Mouse (Mus musculus) limb, embryonic 15.5 days (tissue): ENCODE measurements around the gene Rdh16. TPM values are rescaled to one million over a fixed set of nuclear protein-coding genes. Genes with fewer than 3 reads are reported as not detected.
A peak's percentile ranks its signal among the peaks of the same experiment; 100 is the strongest.
"Not testable (repeated sequence)": the region's sequence is repeated elsewhere in the genome, so short reads cannot be mapped to it uniquely, and the experiment has no call there.

Experiments
- ATAC-seq: fragments of 200-750 bp; cut with Nextera tagmentation; 2 replicates; pipeline ENCODE4 v1.8.0; 2017; ENCODE audit warnings: low read depth, moderate TSS enrichment; ENCODE audit not compliant: insufficient number of reproducible peaks, low FRiP score, low TSS enrichment
- H3K27ac ChIP-seq: fragments of 300-500 bp; sonication (generic); 2 replicates; pipeline ENCODE4 v1.5.1; 2015; ENCODE audit warnings: moderate library complexity, mild to moderate bottlenecking, inconsistent platforms
- H3K27me3 ChIP-seq: fragments of 300-500 bp; sonication (generic); 2 replicates; pipeline ENCODE4 v1.6.1; 2015; ENCODE audit warnings: inconsistent platforms
- H3K36me3 ChIP-seq: fragments of 300-500 bp; sonication (generic); 2 replicates; pipeline ENCODE4 v1.6.1; 2015; ENCODE audit warnings: inconsistent platforms
- H3K4me1 ChIP-seq: fragments of 300-500 bp; sonication (generic); 2 replicates; pipeline ENCODE4 v1.6.1; 2015; ENCODE audit warnings: inconsistent platforms
- H3K4me2 ChIP-seq: fragments of 300-500 bp; sonication (generic); 2 replicates; pipeline ENCODE4 v1.6.1; 2015; ENCODE audit warnings: mild to moderate bottlenecking, inconsistent platforms
- H3K4me3 ChIP-seq: fragments of 300-500 bp; sonication (generic); 2 replicates; pipeline ENCODE4 v1.5.1; 2015; ENCODE audit warnings: mild to moderate bottlenecking, inconsistent platforms
- H3K9ac ChIP-seq: fragments of 300-500 bp; sonication (generic); 2 replicates; pipeline ENCODE4 v1.6.1; 2015; ENCODE audit warnings: inconsistent platforms
- H3K9me3 ChIP-seq: fragments of 300-500 bp; sonication (generic); 2 replicates; pipeline ENCODE4 v1.6.1; 2016; ENCODE audit warnings: inconsistent platforms
- WGBS: fragments of 180-500 bp; shearing (Covaris S2); methylation state at CpG from one replicate; pipeline ENCODE4 v1.1.7; 2015; 5-methylcytosine and 5-hydroxymethylcytosine counted together
- polyA plus RNA-seq: library from polyadenylated mRNA; unstranded; fragments of >200 nt; fragmentation: Nextera tagmentation; extraction: Ambion mirVana; gene quantifications from 2 replicates; pipeline ENCODE4 v1.2.1, GENCODE M21; 2015

Rdh16 gene
- 0.04 TPM in 1 of 2 replicates, not detected in the other for polyA plus RNA-seq

DNA sequence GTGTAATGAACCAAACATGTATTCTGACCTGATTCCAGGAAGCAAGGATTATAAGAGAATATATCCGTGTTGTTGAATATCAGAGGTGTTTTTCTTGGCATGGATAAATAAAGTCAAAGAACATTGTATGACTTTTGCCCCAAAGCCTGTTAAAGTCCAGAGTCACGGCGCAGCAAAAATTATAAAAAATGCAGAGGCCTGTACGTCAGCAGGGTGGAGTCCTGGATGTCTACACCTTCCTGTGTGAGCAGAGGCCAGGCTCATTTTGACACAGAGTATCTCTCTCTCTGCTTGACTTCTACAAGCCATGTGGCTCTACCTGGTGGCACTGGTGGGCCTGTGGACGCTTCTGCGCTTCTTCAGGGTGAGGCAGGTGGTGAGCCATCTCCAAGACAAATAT is at the start of gene Rdh16:
Gene Rdh16 (plus strand): TSS at position 262 of the 400 bp plus-strand sequence.
- no peaks in the 10 kb centered on the region for H3K4me1 ChIP-seq
- H3K36me3 ChIP-seq, result no peaks in the 10 kb centered on the region
- no peak within 1 kb of the TSS for H3K4me3 ChIP-seq
- no peak within 1 kb of the TSS for H3K4me2 ChIP-seq
- no peaks in the 10 kb centered on the region for H3K9me3 ChIP-seq
- no peaks in the 10 kb centered on the region for H3K27me3 ChIP-seq
- 83% methylated on average over 6 of the region's 6 CpGs for WGBS
- H3K27ac ChIP-seq, result no peak within 1 kb of the TSS
- H3K9ac ChIP-seq, result no peak within 1 kb of the TSS
- no peak for ATAC-seq

- Histone ChIP-seq H3K4me1 (peaks cover 11% of the 10 kb centered on the region; the same call in 1 of the 2 replicates), H3K9me3 (no peaks in the 10 kb centered on the region), H3K36me3 (peaks cover 14% of the 10 kb centered on the region), H3K9ac (no peak within 1 kb of the TSS), H3K4me3 (no peak within 1 kb of the TSS), H3K27ac (no peak within 1 kb of the TSS), H3K27me3 (no peaks in the 10 kb centered on the region), H3K4me2 (0 out of 2 replicates have a peak within 1 kb of the TSS, but pooled peaks have one; percentile 25)
- ATAC-seq, result no peak
- WGBS, result 42% methylated on average over 8 of the region's 8 CpGs
Measured at GRCm38 (mm10) chr10:127751548-127751947, 49.4 kb upstream of the Rdh16 start, which contains the start of gene Gpr182. Gpr182 (minus strand) TSS chr10:127751732.

DNA sequence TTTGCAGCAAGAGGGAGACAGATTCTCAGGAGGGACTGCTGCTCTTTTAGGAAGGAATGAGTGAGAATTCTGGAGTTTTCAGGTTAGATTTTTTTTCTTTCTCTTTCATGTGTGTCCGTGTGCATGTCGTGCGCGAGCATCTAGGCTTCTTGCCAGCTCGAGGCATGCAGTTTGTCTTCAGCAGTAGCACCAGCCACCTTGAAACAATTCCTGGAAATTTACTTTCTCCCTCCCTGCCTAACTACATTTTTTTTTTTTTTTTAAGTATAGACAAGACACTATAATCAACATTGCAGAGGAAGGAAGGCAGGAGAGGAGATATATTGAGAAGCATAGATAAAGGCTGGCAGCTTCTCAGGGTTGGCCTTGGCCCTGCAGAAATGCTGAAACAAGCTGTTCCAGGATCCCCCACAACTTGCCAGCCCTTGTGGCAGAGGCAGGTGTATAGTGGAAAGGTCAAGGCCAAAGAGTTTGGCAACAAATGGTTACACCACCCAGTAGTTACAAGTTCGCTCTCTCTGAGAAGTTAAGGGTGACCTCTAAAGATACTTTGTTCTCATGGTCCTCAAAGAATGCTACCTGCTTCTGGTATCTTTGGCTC is 46.3 kb upstream of the Rdh16 start:
- WGBS, result 61% methylated on average over 6 of the region's 6 CpGs
- Histone ChIP-seq H3K9me3 (no peaks in the 10 kb centered on the region), H3K27ac (no peak overlapping the region), H3K4me3 (no peak overlapping the region), H3K4me1 (peaks cover 5% of the 10 kb centered on the region; the same call in 1 of the 2 replicates), H3K4me2 (no peak overlapping the region), H3K27me3 (no peaks in the 10 kb centered on the region), H3K36me3 (no peaks in the 10 kb centered on the region), H3K9ac (no peak overlapping the region)
- ATAC-seq, result no peak

GRCm38 (mm10) chr10:127755246-127755645 is 45.7 kb upstream of the Rdh16 start:
- no peak overlapping the region for H3K4me2 ChIP-seq
- H3K4me3 ChIP-seq, result no peak overlapping the region
- H3K9me3 ChIP-seq, result no peaks in the 10 kb centered on the region
- H3K36me3 ChIP-seq, result no peaks in the 10 kb centered on the region
- WGBS, result 68% methylated on average over 3 of the region's 3 CpGs
- no peak overlapping the region for H3K9ac ChIP-seq
- no peak for ATAC-seq
- H3K27me3 ChIP-seq, result no peaks in the 10 kb centered on the region
- H3K4me1 ChIP-seq, result peaks cover 5% of the 10 kb centered on the region; the same call in 1 of the 2 replicates
- no peak overlapping the region for H3K27ac ChIP-seq

DNA sequence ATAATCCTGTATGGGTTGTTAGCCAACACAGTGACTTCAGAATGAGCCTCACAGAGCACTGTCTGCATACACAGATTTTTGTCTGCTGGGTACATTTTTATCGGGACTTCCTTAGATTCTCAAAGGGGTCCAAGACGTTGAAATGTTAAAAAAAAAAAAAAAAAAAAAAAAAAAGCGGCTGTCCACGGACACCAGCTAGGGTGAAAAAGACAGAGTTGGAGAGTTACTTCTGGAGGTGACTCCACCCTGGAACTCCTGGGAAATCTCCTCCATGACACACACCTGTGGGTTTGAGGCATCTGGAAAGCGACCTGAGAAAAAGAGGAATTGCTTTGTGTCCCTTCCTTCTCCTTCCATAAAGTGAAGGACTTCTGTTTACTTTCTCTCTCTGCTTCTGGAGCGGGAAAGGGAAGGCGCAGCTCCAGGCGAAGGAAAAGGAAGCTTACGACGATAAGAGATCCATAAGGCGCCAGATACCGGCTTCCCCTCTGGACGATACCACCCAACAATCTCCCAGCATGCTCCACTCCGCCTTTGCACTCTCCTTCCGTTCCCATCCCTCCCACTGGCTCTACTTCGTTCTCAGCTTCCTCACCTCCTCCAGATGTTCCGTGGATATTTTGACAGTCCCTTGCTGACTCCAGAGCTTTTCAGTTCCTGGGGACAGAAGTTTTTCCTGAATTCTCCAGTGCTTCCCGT is 45.0 kb upstream of the Rdh16 start:
- no peaks in the 10 kb centered on the region for H3K36me3 ChIP-seq

GRCm38 (mm10) chr10:127759181-127760110 is 41.5 kb upstream of the Rdh16 start, which contains the start of the genes Rdh1 and Rdh16f1:
Rdh1 (plus strand) TSS chr10:127759721.
Rdh16f1 (plus strand) TSS chr10:127759787.
- Histone ChIP-seq H3K36me3 (no peaks in the 10 kb centered on the region), H3K4me1 (peaks cover 5% of the 10 kb centered on the region; the same call in 1 of the 2 replicates), H3K4me3 (no peak within 1 kb of the TSS), H3K9me3 (no peaks in the 10 kb centered on the region), H3K9ac (no peak within 1 kb of the TSS), H3K4me2 (no peak within 1 kb of the TSS), H3K27me3 (no peaks in the 10 kb centered on the region), H3K27ac (no peak within 1 kb of the TSS)
- ATAC-seq, result no peak
- 61% methylated on average over 9 of the region's 9 CpGs for WGBS

More for the DNA sequence above, 45.0 kb upstream of the Rdh16 start:
- Histone ChIP-seq H3K27me3 (no peaks in the 10 kb centered on the region), H3K9me3 (no peaks in the 10 kb centered on the region), H3K27ac (no peak overlapping the region), H3K4me3 (peak overlapping the region; percentile 7; the same call in 1 of the 2 replicates), H3K4me2 (peak overlapping the region; percentile 34), H3K9ac (no peak overlapping the region), H3K4me1 (peaks cover 5% of the 10 kb centered on the region; the same call in 1 of the 2 replicates)
- no peak for ATAC-seq
- WGBS, result 45% methylated on average over 15 of the region's 18 CpGs

DNA sequence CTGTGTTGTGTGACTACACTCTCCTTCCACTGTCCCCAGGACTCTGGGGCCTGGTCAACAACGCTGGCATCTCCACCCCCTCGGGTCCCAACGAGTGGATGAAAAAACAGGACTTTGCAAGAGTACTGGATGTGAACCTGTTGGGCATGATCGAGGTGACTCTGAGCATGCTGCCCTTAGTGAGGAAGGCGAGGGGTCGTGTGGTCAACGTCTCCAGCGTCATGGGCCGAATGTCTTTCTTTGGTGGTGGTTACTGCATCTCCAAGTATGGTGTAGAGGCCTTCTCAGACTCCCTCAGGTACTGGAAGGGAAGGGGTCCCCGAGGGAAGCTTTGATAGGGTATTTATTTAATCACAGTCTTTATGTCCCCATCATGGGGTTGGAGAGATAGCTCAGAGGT is 38.0 kb upstream of the Rdh16 start:
- not testable (repeated sequence) for H3K4me1 ChIP-seq, ATAC-seq, H3K27ac ChIP-seq, H3K9ac ChIP-seq, H3K36me3 ChIP-seq, H3K4me2 ChIP-seq, H3K4me3 ChIP-seq, H3K9me3 ChIP-seq, H3K27me3 ChIP-seq
- WGBS, result 80% methylated on average over 10 of the region's 10 CpGs

GRCm38 (mm10) chr10:127763914-127764680 is 36.9 kb upstream of the Rdh16 start:
- H3K4me1 ChIP-seq, result no peaks in the 10 kb centered on the region
- H3K4me3 ChIP-seq, result no peak overlapping the region
- 55% methylated on average over 12 of the region's 12 CpGs for WGBS
- no peaks in the 10 kb centered on the region for H3K27me3 ChIP-seq
- no peak overlapping the region for H3K27ac ChIP-seq
- no peaks in the 10 kb centered on the region for H3K9me3 ChIP-seq
- no peak for ATAC-seq
- no peak overlapping the region for H3K4me2 ChIP-seq
- H3K9ac ChIP-seq, result no peak overlapping the region
- no peaks in the 10 kb centered on the region for H3K36me3 ChIP-seq

- WGBS, result 66% methylated on average over 1 of the region's 1 CpGs
- ATAC-seq, result no peak
- Histone ChIP-seq H3K9ac (no peak overlapping the region), H3K27me3 (no peaks in the 10 kb centered on the region), H3K4me1 (no peaks in the 10 kb centered on the region), H3K27ac (no peak overlapping the region), H3K4me2 (no peak overlapping the region), H3K36me3 (no peaks in the 10 kb centered on the region), H3K4me3 (no peak overlapping the region), H3K9me3 (no peaks in the 10 kb centered on the region)
Measured at GRCm38 (mm10) chr10:127766564-127766963, 34.4 kb upstream of the Rdh16 start.

DNA sequence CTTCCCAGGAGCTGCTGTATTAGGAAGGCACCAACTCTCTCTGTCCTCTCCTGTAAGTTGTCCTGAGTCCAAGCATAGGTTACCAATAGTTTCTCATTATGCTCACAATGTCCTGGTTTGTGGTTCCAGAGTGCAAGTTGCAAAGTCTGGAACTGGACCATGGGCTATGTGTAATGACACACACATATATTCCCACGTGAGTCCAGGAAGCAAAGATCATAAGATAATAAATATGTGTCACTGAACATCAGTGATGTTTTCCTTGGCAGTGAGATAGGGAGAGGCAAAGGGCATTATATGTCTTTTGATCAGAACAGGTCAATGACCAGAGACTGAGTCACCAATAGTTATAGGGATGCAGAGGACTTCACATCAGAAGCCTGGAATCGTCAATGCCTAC is 24.9 kb upstream of the Rdh16 start, which contains the start of gene Rdh9:
Gene Rdh9 (plus strand): TSS at position 376 of the 400 bp plus-strand sequence.
- no peaks in the 10 kb centered on the region for H3K9me3 ChIP-seq
- no peaks in the 10 kb centered on the region for H3K4me1 ChIP-seq
- no peak within 1 kb of the TSS for H3K4me3 ChIP-seq
- 84% methylated on average over 2 of the region's 2 CpGs for WGBS
- no peak within 1 kb of the TSS for H3K4me2 ChIP-seq
- no peaks in the 10 kb centered on the region for H3K27me3 ChIP-seq
- H3K36me3 ChIP-seq, result no peaks in the 10 kb centered on the region
- no peak for ATAC-seq
- H3K9ac ChIP-seq, result no peak within 1 kb of the TSS
- no peak within 1 kb of the TSS for H3K27ac ChIP-seq

DNA sequence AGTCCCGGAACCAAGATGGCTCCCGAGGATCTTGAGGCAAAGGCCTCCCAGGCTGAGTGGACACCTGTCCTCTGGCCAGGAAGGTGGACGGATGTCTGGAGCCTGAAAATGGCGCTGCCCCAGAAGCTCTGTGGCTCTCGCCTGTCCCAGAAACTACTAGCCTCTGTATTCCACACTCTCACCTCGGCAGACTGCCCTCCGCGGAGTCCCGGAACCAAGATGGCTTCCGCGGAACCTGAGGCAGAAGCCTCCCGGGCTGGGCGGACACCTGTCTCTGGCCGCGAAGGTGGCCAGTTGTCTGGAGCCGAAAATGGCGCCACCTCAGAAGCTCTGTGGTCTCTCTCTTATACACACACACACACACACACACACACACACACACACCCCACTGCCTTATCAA is 18.6 kb upstream of the Rdh16 start:
- H3K4me2 ChIP-seq, H3K4me1 ChIP-seq, H3K27me3 ChIP-seq, H3K4me3 ChIP-seq, H3K27ac ChIP-seq, H3K9me3 ChIP-seq, ATAC-seq, H3K36me3 ChIP-seq, H3K9ac ChIP-seq: not testable (repeated sequence)
- WGBS, result 98% methylated on average over 17 of the region's 17 CpGs
